Mouse (Mus musculus): ENCODE measurements around the gene Gpr27. TPM values are rescaled to one million over a fixed set of nuclear protein-coding genes. Genes with fewer than 3 reads are reported as not detected.

Gpr27 gene
- polyA plus RNA-seq, 1 experiment from 2014 or later, result 1.3 TPM

GRCm38 (mm10) chr6:99688513-99688912, 4.0 kb upstream of the Gpr27 start:
- Histone ChIP-seq H3K4me3 (no peak overlapping the region), H3K36me3 (replicated peaks) (no peaks in the 10 kb centered on the region), H3K4me1 (peaks cover 21% of the 10 kb centered on the region), H3K9me3 (peaks cover 4% of the 10 kb centered on the region; the same call in 1 of the 2 replicates), H3K27ac (no peak overlapping the region), H3K27me3 (ENCODE audit: poor library complexity, severe bottlenecking) (peaks cover 49% of the 10 kb centered on the region)
- WGBS, result 91% methylated on average over 6 of the region's 6 CpGs
- DNase-seq (ENCODE audit: extremely low spot score, low spot score), result no peak

GRCm38 (mm10) chr6:99691666-99692205, 743 bp upstream of the Gpr27 start:
- H3K9me3 ChIP-seq, result no peaks in the 10 kb centered on the region
- peaks cover 81% of the 10 kb centered on the region for H3K27me3 ChIP-seq (ENCODE audit: poor library complexity, severe bottlenecking)
- H3K4me3 ChIP-seq, result peak overlapping the region; percentile 81
- peak overlapping the region; percentile 88 for H3K27ac ChIP-seq
- WGBS, result 5% methylated on average over 25 of the region's 25 CpGs
- peak; percentile 20 for DNase-seq (ENCODE audit: extremely low spot score, low spot score)
- no peaks in the 10 kb centered on the region for H3K36me3 ChIP-seq (replicated peaks)
- peaks cover 25% of the 10 kb centered on the region for H3K4me1 ChIP-seq

- Histone ChIP-seq H3K9me3 (no peaks in the 10 kb centered on the region), H3K4me3 (peak overlapping the region; percentile 81), H3K4me1 (peaks cover 25% of the 10 kb centered on the region), H3K27ac (peak overlapping the region; percentile 88), H3K36me3 (replicated peaks) (no peaks in the 10 kb centered on the region), H3K27me3 (ENCODE audit: poor library complexity, severe bottlenecking) (peaks cover 95% of the 10 kb centered on the region)
- peak; percentile 26 for DNase-seq (ENCODE audit: extremely low spot score, low spot score)
- under 1% methylated on average over 110 of the region's 110 CpGs for WGBS
Observed at GRCm38 (mm10) chr6:99692916-99693841, 700 bp downstream of the Gpr27 start.

- Histone ChIP-seq H3K27me3 (ENCODE audit: poor library complexity, severe bottlenecking) (peaks cover 37% of the 10 kb centered on the region), H3K4me3 (no peak overlapping the region), H3K4me1 (peaks cover 10% of the 10 kb centered on the region), H3K36me3 (replicated peaks) (no peaks in the 10 kb centered on the region), H3K27ac (no peak overlapping the region), H3K9me3 (no peaks in the 10 kb centered on the region)
- 59% methylated on average over 3 of the region's 3 CpGs for WGBS
- DNase-seq (ENCODE audit: extremely low spot score, low spot score), result no peak
Observed at GRCm38 (mm10) chr6:99700484-99700883, 8.0 kb downstream of the Gpr27 start.

GRCm38 (mm10) chr6:99711576-99712101, 19.2 kb downstream of the Gpr27 start:
- Histone ChIP-seq H3K27me3 (ENCODE audit: poor library complexity, severe bottlenecking) (peaks cover 31% of the 10 kb centered on the region), H3K36me3 (replicated peaks) (no peaks in the 10 kb centered on the region), H3K4me1 (peaks cover 5% of the 10 kb centered on the region; the same call in 1 of the 2 replicates), H3K4me3 (no peak overlapping the region), H3K27ac (no peak overlapping the region), H3K9me3 (no peaks in the 10 kb centered on the region)
- DNase-seq (ENCODE audit: extremely low spot score, low spot score), result no peak
- 78% methylated on average over 11 of the region's 11 CpGs for WGBS

- Histone ChIP-seq H3K36me3 (replicated peaks) (no peaks in the 10 kb centered on the region), H3K27ac (no peak overlapping the region), H3K4me3 (no peak overlapping the region), H3K27me3 (ENCODE audit: poor library complexity, severe bottlenecking) (peaks cover 25% of the 10 kb centered on the region), H3K4me1 (peaks cover 5% of the 10 kb centered on the region; the same call in 1 of the 2 replicates), H3K9me3 (no peaks in the 10 kb centered on the region)
- no peak for DNase-seq (ENCODE audit: extremely low spot score, low spot score)
- WGBS, result 73% methylated on average over 5 of the region's 5 CpGs
Observed at GRCm38 (mm10) chr6:99713256-99713655, 20.8 kb downstream of the Gpr27 start.

GRCm38 (mm10) chr6:99715191-99715590, 22.7 kb downstream of the Gpr27 start:
- peaks cover 5% of the 10 kb centered on the region; the same call in 1 of the 2 replicates for H3K4me1 ChIP-seq
- H3K4me3 ChIP-seq, result no peak overlapping the region
- H3K9me3 ChIP-seq, result no peaks in the 10 kb centered on the region
- no peak for DNase-seq (ENCODE audit: extremely low spot score, low spot score)
- H3K27me3 ChIP-seq (ENCODE audit: poor library complexity, severe bottlenecking), result peaks cover 25% of the 10 kb centered on the region
- no peaks in the 10 kb centered on the region for H3K36me3 ChIP-seq (replicated peaks)
- H3K27ac ChIP-seq, result no peak overlapping the region
- 67% methylated on average over 6 of the region's 6 CpGs for WGBS

- no peak for DNase-seq (ENCODE audit: extremely low spot score, low spot score)
- WGBS, result 78% methylated on average over 6 of the region's 6 CpGs
Observed at GRCm38 (mm10) chr6:99715913-99716312, 23.4 kb downstream of the Gpr27 start.

GRCm38 (mm10) chr6:99721032-99721431, 28.6 kb downstream of the Gpr27 start:
- peaks cover 40% of the 10 kb centered on the region for H3K27me3 ChIP-seq (ENCODE audit: poor library complexity, severe bottlenecking)
- H3K4me1 ChIP-seq, result peaks cover 7% of the 10 kb centered on the region
- no peak for DNase-seq (ENCODE audit: extremely low spot score, low spot score)
- no peaks in the 10 kb centered on the region for H3K9me3 ChIP-seq
- no peaks in the 10 kb centered on the region for H3K36me3 ChIP-seq (replicated peaks)
- H3K27ac ChIP-seq, result no peak overlapping the region
- 91% methylated on average over 9 of the region's 9 CpGs for WGBS
- no peak overlapping the region for H3K4me3 ChIP-seq

More at GRCm38 (mm10) chr6:99715913-99716312, 23.4 kb downstream of the Gpr27 start:
- Histone ChIP-seq H3K27ac (no peak overlapping the region), H3K27me3 (ENCODE audit: poor library complexity, severe bottlenecking) (peaks cover 25% of the 10 kb centered on the region), H3K9me3 (no peaks in the 10 kb centered on the region), H3K4me3 (no peak overlapping the region), H3K4me1 (peaks cover 5% of the 10 kb centered on the region; the same call in 1 of the 2 replicates), H3K36me3 (replicated peaks) (no peaks in the 10 kb centered on the region)

- no peak for DNase-seq (ENCODE audit: extremely low spot score, low spot score)
- H3K4me1 ChIP-seq, result peaks cover 17% of the 10 kb centered on the region
- H3K4me3 ChIP-seq, result no peak overlapping the region
- H3K36me3 ChIP-seq (replicated peaks), result no peaks in the 10 kb centered on the region
- H3K27ac ChIP-seq, result no peak overlapping the region
- H3K27me3 ChIP-seq (ENCODE audit: poor library complexity, severe bottlenecking), result peaks cover 54% of the 10 kb centered on the region
- no peaks in the 10 kb centered on the region for H3K9me3 ChIP-seq
- WGBS, result 89% methylated on average over 9 of the region's 9 CpGs
Observed at GRCm38 (mm10) chr6:99722390-99722789, 29.9 kb downstream of the Gpr27 start.

GRCm38 (mm10) chr6:99725971-99726561, 33.6 kb downstream of the Gpr27 start, which contains the start of gene Prok2:
Prok2 (minus strand) TSS chr6:99726392.
- H3K4me1 ChIP-seq, result peaks cover 17% of the 10 kb centered on the region
- H3K4me3 ChIP-seq, result peak within 1 kb of the TSS; percentile 67
- H3K27me3 ChIP-seq (ENCODE audit: poor library complexity, severe bottlenecking), result peaks cover 85% of the 10 kb centered on the region
- peak within 1 kb of the TSS; percentile 76 for H3K27ac ChIP-seq
- under 1% methylated on average over 61 of the region's 61 CpGs for WGBS
- DNase-seq (ENCODE audit: extremely low spot score, low spot score), result peak; percentile 46
- H3K9me3 ChIP-seq, result no peaks in the 10 kb centered on the region
- H3K36me3 ChIP-seq (replicated peaks), result no peaks in the 10 kb centered on the region

- H3K4me3 ChIP-seq, result peak overlapping the region; percentile 67
- no peaks in the 10 kb centered on the region for H3K36me3 ChIP-seq (replicated peaks)
- peak overlapping the region; percentile 76 for H3K27ac ChIP-seq
- H3K9me3 ChIP-seq, result no peaks in the 10 kb centered on the region
- H3K27me3 ChIP-seq (ENCODE audit: poor library complexity, severe bottlenecking), result peaks cover 85% of the 10 kb centered on the region
- H3K4me1 ChIP-seq, result peaks cover 17% of the 10 kb centered on the region
- DNase-seq (ENCODE audit: extremely low spot score, low spot score), result peak; percentile 29
- WGBS, result 2% methylated on average over 22 of the region's 22 CpGs
Observed at GRCm38 (mm10) chr6:99726576-99727303, 34.3 kb downstream of the Gpr27 start.

All from forebrain, embryonic 10.5 days (tissue).